Mouse (Mus musculus): Measurements from ENCODE around the gene Fuz. TPM values are rescaled to one million over a fixed set of nuclear protein-coding genes. Genes with fewer than 3 reads are reported as not detected.

Gene Fuz
- polyA plus RNA-seq, 1 experiment from 2014 or later: 11.9 TPM

DNA sequence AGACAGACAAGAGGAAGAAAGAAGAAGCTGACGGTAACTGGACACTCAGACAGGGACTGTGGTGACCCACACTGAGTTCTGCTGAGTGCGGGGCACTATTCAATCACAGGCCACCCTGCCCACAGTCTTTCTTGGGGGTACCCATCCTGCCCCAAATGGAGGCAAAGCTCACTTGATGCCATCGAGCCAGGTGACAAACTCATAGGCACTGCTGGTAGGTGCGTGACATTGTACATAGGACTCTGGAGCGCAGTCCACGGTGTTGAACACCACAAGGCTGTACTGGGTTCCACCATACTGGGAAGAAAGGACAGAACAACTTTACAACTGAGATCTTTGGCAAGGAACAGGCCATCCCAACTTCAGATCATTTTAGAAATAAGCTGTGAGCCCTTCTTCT, 4.3 kb upstream of the Fuz start:
- Histone ChIP-seq H3K9me3 (replicated peaks) (no peaks in the 10 kb centered on the region), H3K27ac (peak overlapping the region; percentile 88), H3K4me3 (peak overlapping the region; percentile 80), H3K4me1 (replicated peaks) (peaks cover 61% of the 10 kb centered on the region), H3K9ac (peak overlapping the region; percentile 90), H3K36me3 (peaks cover 7% of the 10 kb centered on the region), H3K4me2 (peak overlapping the region; percentile 84), H3K27me3 (no peaks in the 10 kb centered on the region)
- 20% methylated on average over 6 of the region's 6 CpGs for WGBS
- no peak for ATAC-seq (replicated peaks; ENCODE audit: insufficient number of reproducible peaks, insufficient read depth, low FRiP score, low read depth)

DNA sequence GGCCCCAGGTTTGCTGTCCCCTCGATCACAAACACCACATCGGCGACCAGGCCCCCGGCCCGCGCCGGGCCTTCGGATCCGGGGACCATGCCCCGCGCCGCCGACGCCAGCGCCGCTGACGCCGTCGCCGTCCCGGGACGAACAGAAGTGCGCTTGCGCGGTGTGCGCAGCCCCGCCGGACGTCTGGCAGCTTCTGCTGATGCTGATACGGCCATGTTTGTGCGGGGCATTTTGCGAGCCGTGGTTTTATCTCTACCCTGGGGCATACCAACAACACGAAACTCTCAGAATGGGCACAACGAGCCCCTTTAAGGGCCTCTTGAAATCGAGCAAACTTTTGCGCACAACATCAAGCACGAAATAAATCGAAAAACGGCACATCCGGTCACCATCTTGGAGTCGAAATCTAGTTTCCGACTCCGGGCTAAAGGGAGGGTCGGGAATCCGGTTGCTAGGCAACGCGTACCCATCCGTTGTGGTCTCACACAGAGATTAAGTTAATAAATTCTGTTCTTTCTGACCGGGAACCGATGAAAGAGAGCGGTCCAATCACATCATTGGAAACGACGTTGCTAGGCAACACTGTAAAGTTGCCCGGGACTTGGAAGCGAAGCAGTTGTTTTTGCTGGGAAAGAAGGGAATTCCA, 3.5 kb upstream of the Fuz start, which contains the start of gene Med25:
TSS of gene Med25 (minus strand) at position 437 of the 646 bp plus-strand sequence.
- no peaks in the 10 kb centered on the region for H3K27me3 ChIP-seq
- peaks cover 63% of the 10 kb centered on the region for H3K4me1 ChIP-seq (replicated peaks)
- under 1% methylated on average over 56 of the region's 56 CpGs for WGBS
- peak within 1 kb of the TSS; percentile 90 for H3K9ac ChIP-seq
- peak within 1 kb of the TSS; percentile 84 for H3K4me2 ChIP-seq
- no peaks in the 10 kb centered on the region for H3K9me3 ChIP-seq (replicated peaks)
- peak within 1 kb of the TSS; percentile 80 for H3K4me3 ChIP-seq
- H3K36me3 ChIP-seq: peaks cover 7% of the 10 kb centered on the region; the same call in 1 of the 2 replicates
- peak; percentile 65 for ATAC-seq (replicated peaks; ENCODE audit: insufficient number of reproducible peaks, insufficient read depth, low FRiP score, low read depth)
- peak within 1 kb of the TSS; percentile 88 for H3K27ac ChIP-seq

DNA sequence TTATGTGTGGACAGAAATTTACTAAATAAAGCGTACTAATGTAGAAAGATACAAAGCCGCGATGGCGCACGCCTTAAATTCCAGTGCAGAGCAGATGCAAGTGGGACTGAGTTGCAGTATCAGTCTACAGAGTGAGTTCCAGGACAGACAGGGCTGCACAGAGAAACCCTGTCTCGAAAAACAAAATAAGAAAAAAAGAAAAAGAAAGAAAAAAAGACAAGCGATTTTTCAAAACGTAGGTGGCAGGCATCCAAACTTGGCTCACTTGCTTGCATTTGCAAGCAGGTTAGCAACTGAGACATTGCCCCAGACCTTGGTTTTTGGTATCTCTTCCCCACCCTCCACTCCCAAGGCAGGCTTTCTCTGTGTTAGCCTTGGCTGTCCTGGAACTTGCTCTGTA, 2.7 kb upstream of the Fuz start:
- no peak for ATAC-seq (replicated peaks; ENCODE audit: insufficient number of reproducible peaks, insufficient read depth, low FRiP score, low read depth)
- H3K9ac ChIP-seq: no peak overlapping the region
- no peaks in the 10 kb centered on the region for H3K9me3 ChIP-seq (replicated peaks)
- peak overlapping the region; percentile 78 for H3K27ac ChIP-seq
- 25% methylated on average over 8 of the region's 8 CpGs for WGBS
- H3K36me3 ChIP-seq: peaks cover 7% of the 10 kb centered on the region; the same call in 1 of the 2 replicates
- H3K4me1 ChIP-seq (replicated peaks): peaks cover 62% of the 10 kb centered on the region
- peak overlapping the region; percentile 48 for H3K4me2 ChIP-seq
- H3K27me3 ChIP-seq: no peaks in the 10 kb centered on the region
- H3K4me3 ChIP-seq: peak overlapping the region; percentile 10; the same call in 1 of the 2 replicates

DNA sequence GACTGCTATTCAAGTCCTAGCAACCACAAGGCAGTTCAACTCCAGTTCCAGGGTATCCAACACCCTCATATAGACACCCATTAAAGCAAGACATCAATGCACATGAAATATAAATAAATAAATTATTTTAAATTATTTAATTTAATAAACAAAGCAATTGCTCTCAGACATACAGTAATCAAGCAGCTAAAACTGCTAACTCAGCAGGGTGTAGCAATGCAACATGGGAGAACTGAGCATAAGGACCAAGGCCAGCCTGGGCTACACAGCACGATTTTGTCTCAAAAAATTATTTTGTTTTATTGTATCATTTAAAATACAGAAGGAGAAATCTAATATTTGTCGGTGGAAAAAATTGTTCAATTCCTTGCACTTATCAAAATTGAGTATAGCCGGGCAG, 1.7 kb upstream of the Fuz start:
- peaks cover 7% of the 10 kb centered on the region; the same call in 1 of the 2 replicates for H3K36me3 ChIP-seq
- H3K27me3 ChIP-seq: no peaks in the 10 kb centered on the region
- H3K4me1 ChIP-seq (replicated peaks): peaks cover 61% of the 10 kb centered on the region
- no peak for ATAC-seq (replicated peaks; ENCODE audit: insufficient number of reproducible peaks, insufficient read depth, low FRiP score, low read depth)
- no peak overlapping the region for H3K9ac ChIP-seq
- whole genome bisulfite sequencing: 87% methylated on average over 3 of the region's 3 CpGs
- no peak overlapping the region for H3K4me2 ChIP-seq
- no peak overlapping the region for H3K4me3 ChIP-seq
- H3K27ac ChIP-seq: peak overlapping the region; percentile 78; the same call in 1 of the 2 replicates
- no peaks in the 10 kb centered on the region for H3K9me3 ChIP-seq (replicated peaks)

DNA sequence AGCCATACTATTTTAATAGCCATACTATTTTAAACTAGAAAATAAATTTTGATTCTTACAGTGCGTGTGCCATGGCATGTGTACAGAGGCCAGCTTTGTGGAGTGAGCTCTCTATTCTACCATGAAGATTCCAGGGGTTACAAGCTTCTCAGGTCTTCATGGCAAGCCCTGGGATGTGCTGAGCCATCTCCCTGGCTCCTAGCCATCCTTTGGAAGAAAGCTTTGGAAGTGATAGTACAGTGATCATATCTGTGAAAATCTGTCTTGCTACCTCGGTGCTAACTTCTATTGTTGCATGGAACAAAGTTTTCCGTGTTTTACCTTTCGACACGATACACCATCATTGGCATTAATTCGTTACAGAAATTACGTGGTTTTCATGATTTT, 680 bp upstream of the Fuz start:
- peaks cover 16% of the 10 kb centered on the region for H3K36me3 ChIP-seq
- peak overlapping the region; percentile 94; the same call in 1 of the 2 replicates for H3K27ac ChIP-seq
- H3K9ac ChIP-seq: no peak overlapping the region
- no peak for ATAC-seq (replicated peaks; ENCODE audit: insufficient number of reproducible peaks, insufficient read depth, low FRiP score, low read depth)
- WGBS: 74% methylated on average over 7 of the region's 7 CpGs
- H3K9me3 ChIP-seq (replicated peaks): no peaks in the 10 kb centered on the region
- no peaks in the 10 kb centered on the region for H3K27me3 ChIP-seq
- peak overlapping the region; percentile 77 for H3K4me2 ChIP-seq
- peak overlapping the region; percentile 71 for H3K4me3 ChIP-seq
- peaks cover 53% of the 10 kb centered on the region for H3K4me1 ChIP-seq (replicated peaks)

DNA sequence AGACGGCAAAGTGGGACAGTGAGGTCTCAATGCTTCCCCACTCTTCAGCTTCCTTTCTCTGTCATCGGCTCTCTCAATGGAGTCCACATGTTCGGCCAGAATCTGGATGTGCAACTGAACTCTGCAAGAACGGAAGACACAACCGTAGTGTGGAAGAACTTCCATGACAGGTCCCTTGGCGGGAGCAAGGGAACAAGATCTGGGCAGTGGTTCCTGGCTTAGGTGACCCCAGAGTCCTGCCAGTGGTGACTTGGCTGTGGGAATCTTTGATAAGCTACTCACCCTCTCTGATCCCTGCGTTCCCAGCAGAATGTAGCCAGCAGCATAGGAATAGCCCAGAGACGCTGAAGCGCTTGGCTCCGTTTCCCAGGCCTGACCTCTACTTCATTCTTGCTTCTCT, 620 bp downstream of the Fuz start:
- H3K4me2 ChIP-seq: peak overlapping the region; percentile 77
- H3K36me3 ChIP-seq: peaks cover 19% of the 10 kb centered on the region; the same call in 1 of the 2 replicates
- H3K27me3 ChIP-seq: no peaks in the 10 kb centered on the region
- peak overlapping the region; percentile 71 for H3K4me3 ChIP-seq
- peak overlapping the region; percentile 76 for H3K9ac ChIP-seq
- WGBS: 34% methylated on average over 10 of the region's 10 CpGs
- H3K9me3 ChIP-seq (replicated peaks): no peaks in the 10 kb centered on the region
- no peak for ATAC-seq (replicated peaks; ENCODE audit: insufficient number of reproducible peaks, insufficient read depth, low FRiP score, low read depth)
- H3K27ac ChIP-seq: peak overlapping the region; percentile 94
- peaks cover 49% of the 10 kb centered on the region for H3K4me1 ChIP-seq (replicated peaks)

DNA sequence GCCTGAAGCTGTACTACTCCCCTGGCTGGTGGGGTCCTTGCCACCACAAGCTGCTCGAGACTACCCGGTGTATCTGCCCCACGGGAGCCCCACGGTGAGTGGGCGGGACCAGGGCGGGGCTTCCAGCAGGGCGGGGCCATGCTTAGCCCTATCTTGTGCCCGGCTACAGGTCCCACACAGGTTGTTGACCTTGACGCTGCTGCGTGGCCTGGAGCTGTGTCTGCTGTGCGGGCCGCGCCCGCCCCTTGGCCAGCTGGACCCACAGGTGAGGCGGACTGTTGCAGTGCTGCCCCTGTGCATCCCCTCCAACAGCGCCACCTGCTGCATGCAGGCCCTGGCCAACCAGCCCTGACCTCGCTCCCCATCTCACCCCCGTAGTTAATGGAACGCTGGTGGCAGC, 2.7 kb downstream of the Fuz start:
- H3K36me3 ChIP-seq: peaks cover 36% of the 10 kb centered on the region
- H3K9me3 ChIP-seq (replicated peaks): no peaks in the 10 kb centered on the region
- no peak for ATAC-seq (replicated peaks; ENCODE audit: insufficient number of reproducible peaks, insufficient read depth, low FRiP score, low read depth)
- H3K27ac ChIP-seq: no peak overlapping the region
- peak overlapping the region; percentile 6; the same call in 1 of the 2 replicates for H3K4me2 ChIP-seq
- no peaks in the 10 kb centered on the region for H3K27me3 ChIP-seq
- no peak overlapping the region for H3K9ac ChIP-seq
- WGBS: 40% methylated on average over 19 of the region's 19 CpGs
- H3K4me1 ChIP-seq (replicated peaks): peaks cover 47% of the 10 kb centered on the region
- H3K4me3 ChIP-seq: no peak overlapping the region

DNA sequence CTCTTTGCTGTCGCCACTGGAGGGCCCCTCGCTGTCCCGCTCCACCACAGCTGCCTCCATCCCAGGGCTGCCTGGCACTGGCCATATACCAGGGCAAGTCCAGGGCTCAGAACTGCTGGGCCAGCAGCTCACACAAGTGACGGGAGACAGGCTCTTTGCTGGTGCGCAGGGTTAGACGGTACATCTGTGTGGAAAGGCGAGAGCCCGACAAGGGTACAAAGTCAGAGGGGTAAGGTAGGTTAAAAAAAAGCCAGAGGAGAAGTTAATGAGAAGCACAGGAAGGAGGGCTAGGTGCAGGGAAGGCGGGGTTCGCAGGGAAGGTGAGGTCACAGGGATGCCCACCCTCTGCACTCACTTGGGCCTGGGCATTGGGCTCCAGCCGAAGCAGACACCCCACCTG, 4.8 kb downstream of the Fuz start:
- ATAC-seq (replicated peaks; ENCODE audit: insufficient number of reproducible peaks, insufficient read depth, low FRiP score, low read depth): no peak
- Histone ChIP-seq H3K36me3 (peaks cover 56% of the 10 kb centered on the region), H3K27ac (no peak overlapping the region), H3K9me3 (replicated peaks) (no peaks in the 10 kb centered on the region), H3K4me3 (no peak overlapping the region), H3K4me2 (no peak overlapping the region), H3K4me1 (replicated peaks) (peaks cover 39% of the 10 kb centered on the region), H3K9ac (no peak overlapping the region), H3K27me3 (no peaks in the 10 kb centered on the region)
- 88% methylated on average over 11 of the region's 11 CpGs for WGBS

DNA sequence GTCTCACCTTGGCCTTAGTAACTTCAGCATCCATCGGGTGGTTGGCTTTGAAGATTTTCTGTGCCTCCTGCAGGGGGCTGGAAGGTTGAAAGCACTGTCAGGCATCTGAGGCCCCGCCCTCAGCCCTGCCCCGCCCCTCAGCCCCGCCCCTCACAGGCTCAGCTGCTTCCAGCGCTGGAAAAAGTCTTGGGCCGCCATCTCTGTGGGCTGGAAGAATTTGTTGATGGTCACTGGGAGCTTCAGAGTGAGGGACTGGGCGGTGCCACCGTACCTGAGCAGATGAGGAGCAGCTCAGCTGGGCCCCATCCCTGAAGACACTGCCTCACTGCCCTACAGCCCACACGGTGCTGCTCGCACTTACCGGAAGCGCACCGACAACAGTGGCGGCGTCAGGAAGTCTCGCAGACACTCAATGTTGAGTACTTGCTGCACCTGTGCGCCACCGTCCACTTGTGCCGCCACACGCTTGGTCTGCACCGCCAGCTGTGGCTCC, 5.4 kb downstream of the Fuz start:
- Histone ChIP-seq H3K9me3 (replicated peaks) (no peaks in the 10 kb centered on the region), H3K36me3 (peaks cover 63% of the 10 kb centered on the region), H3K4me3 (peak overlapping the region; percentile 35), H3K4me1 (replicated peaks) (peaks cover 39% of the 10 kb centered on the region), H3K27me3 (no peaks in the 10 kb centered on the region), H3K9ac (no peak overlapping the region), H3K4me2 (peak overlapping the region; percentile 61), H3K27ac (peak overlapping the region; percentile 35; the same call in 1 of the 2 replicates)
- WGBS: 22% methylated on average over 21 of the region's 21 CpGs
- ATAC-seq (replicated peaks; ENCODE audit: insufficient number of reproducible peaks, insufficient read depth, low FRiP score, low read depth): no peak

DNA sequence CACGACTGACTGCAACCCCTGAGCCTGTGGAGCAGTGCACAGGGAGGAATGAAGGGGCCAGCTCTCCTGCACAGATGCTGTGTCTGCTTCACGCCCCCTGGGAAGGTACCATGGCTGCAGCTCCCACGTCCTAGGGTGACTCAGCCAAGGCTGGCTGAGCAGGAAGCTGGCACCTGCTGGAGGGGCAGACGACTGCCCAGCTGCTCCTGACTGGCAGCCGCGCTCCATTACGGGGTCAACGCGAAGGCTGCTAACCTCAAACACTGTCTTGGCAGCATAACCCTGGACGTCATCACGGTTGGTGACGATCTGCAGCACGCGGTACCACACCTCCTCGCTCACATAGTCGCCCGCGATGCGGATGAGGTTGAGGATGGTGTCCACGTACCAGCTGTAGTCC, 9.6 kb downstream of the Fuz start:
- Histone ChIP-seq H3K4me3 (no peak overlapping the region), H3K9ac (no peak overlapping the region), H3K4me2 (no peak overlapping the region), H3K9me3 (replicated peaks) (no peaks in the 10 kb centered on the region), H3K36me3 (peaks cover 84% of the 10 kb centered on the region), H3K27me3 (no peaks in the 10 kb centered on the region), H3K27ac (no peak overlapping the region), H3K4me1 (replicated peaks) (peaks cover 14% of the 10 kb centered on the region)
- 81% methylated on average over 20 of the region's 20 CpGs for WGBS
- no peak for ATAC-seq (replicated peaks; ENCODE audit: insufficient number of reproducible peaks, insufficient read depth, low FRiP score, low read depth)

DNA sequence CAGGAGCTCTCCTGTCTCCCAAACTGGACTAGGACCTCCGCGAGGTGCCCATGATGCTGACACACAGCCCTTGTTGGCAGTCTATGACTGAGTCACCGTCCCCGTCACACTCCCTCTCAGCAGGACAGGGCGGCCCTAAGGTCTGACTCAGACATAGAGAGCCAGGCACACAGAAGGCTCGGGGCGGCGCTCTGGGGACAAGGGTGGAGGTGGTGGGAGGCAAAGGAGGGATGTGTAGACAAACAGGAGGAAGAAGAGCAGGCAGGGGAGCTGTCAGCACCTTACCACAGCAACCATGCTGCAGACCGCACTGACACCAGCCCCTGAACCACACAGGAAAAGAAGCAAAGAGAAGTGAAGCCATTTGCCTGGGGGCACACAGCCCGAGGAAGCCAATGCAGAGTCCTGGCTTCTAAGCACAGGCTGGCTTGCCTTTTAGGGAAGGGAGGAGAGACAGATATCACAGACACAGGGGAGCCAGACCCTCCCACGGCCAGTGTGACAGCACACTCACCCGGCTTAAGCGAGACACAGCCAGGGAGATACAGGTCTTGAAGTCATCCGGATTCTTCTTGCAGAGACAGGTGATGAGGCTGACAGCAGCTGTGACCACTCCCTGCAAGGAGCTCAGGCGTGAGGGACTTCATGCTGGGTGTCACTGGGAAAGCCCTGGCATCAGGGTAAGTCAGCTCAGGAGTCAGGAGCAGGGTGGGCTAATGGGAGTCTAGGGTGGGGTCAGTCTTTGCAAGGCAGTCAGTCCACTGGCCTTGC, 13.0 kb downstream of the Fuz start:
- Histone ChIP-seq H3K9me3 (replicated peaks) (no peaks in the 10 kb centered on the region), H3K4me3 (no peak overlapping the region), H3K27me3 (no peaks in the 10 kb centered on the region), H3K4me2 (no peak overlapping the region), H3K27ac (no peak overlapping the region), H3K36me3 (peaks cover 72% of the 10 kb centered on the region), H3K4me1 (replicated peaks) (no peaks in the 10 kb centered on the region), H3K9ac (no peak overlapping the region)
- no peak for ATAC-seq (replicated peaks; ENCODE audit: insufficient number of reproducible peaks, insufficient read depth, low FRiP score, low read depth)
- WGBS: 73% methylated on average over 15 of the region's 15 CpGs
